Mouse (Mus musculus): ENCODE data around the gene Cep57l1.

The Cep57l1 gene

DNA sequence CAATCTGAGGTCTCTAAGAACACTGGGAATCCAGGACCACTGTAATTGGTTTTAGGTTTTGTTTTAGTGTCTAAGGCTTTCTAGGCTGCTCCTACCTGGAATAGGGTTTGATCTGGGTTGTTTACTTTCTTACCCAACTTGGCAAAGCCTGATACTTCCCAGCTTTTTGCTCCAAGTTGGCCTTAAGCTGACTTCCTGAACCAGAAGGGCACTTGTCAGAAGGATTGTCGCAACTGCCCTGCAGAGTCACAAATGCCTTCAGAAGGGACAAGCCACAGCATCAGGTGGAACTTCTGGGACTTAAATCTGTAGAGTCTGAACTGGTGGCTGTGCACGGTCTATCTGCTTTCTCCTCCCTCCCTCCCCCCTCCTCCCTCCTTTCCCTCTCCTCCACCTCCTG lies 69.5 kb downstream of the Cep57l1 start:
- DNase-seq (ENCODE audit: low read depth, low spot score) = no peak

DNA sequence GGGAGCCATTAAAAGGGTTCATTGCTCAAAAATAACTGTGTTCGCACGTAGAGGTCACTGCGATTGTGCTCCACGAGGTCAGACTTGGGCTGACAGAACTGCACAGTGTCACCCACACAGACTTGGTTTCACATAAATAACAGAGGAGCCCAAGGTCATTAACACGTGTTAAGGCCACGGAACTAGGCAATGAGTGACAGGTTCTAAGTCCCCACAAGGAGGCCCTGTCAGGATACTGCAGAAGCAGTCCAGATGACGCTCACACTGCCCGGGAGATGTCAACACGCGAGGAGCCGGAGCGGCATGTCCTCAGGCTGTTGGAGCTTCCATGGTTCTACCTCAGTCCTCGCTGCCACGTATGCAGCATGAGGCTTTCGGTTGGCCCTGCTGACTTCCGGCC lies 72.4 kb downstream of the Cep57l1 start:
- DNase-seq (ENCODE audit: low read depth, low spot score) = no peak

DNA sequence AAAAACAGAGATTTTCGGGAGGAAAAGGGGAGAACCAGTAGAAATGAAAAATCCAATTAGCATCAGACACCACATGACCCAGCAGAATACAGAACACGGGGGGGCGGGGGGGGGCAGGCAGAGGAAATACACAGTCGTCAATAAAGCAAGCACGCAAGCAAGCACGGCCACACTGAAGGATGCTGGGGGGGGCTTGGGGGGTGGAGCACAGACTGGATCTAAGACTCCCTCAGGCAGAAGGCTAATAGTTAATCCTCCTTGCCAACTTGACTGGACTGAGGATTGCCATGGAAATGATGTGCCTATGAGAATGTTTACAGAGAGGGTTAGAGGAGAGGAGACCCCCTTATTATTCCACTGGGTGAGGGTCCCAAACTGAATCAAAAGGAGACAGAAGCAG lies 74.3 kb downstream of the Cep57l1 start:
- DNase-seq (ENCODE audit: low read depth, low spot score) = no peak

- DNase-seq (ENCODE audit: low read depth, low spot score) = no peak
Measured at GRCm38 (mm10) chr10:41733214-41733613, 76.5 kb downstream of the Cep57l1 start.

DNA sequence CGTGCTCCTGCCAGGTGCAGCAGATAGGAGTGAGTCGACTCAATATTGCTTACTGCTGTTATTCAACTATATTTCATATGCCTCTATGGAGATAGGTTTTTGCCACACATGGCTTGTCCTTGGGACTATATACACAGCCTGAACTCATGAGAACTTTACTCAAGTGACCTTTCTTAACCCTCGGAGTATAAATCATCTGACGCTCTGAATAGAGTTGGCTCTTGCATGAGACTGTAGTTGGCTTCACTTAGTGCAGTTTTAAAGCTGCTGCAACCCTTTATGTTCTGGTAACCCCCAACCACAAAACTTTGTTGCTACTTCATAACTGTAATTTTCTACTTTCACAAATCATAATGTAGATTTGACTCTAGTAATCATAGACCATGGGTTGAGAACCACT lies 77.7 kb downstream of the Cep57l1 start:
- DNase-seq (ENCODE audit: low read depth, low spot score) = no peak

GRCm38 (mm10) chr10:41730746-41731145 lies 78.9 kb downstream of the Cep57l1 start:
- DNase-seq (ENCODE audit: low read depth, low spot score) = no peak

GRCm38 (mm10) chr10:41726215-41726614 lies 83.5 kb downstream of the Cep57l1 start:
- no peak for DNase-seq (ENCODE audit: low read depth, low spot score)

- DNase-seq (ENCODE audit: low read depth, low spot score) = no peak
Measured at GRCm38 (mm10) chr10:41719587-41719986, 90.1 kb downstream of the Cep57l1 start.

DNA sequence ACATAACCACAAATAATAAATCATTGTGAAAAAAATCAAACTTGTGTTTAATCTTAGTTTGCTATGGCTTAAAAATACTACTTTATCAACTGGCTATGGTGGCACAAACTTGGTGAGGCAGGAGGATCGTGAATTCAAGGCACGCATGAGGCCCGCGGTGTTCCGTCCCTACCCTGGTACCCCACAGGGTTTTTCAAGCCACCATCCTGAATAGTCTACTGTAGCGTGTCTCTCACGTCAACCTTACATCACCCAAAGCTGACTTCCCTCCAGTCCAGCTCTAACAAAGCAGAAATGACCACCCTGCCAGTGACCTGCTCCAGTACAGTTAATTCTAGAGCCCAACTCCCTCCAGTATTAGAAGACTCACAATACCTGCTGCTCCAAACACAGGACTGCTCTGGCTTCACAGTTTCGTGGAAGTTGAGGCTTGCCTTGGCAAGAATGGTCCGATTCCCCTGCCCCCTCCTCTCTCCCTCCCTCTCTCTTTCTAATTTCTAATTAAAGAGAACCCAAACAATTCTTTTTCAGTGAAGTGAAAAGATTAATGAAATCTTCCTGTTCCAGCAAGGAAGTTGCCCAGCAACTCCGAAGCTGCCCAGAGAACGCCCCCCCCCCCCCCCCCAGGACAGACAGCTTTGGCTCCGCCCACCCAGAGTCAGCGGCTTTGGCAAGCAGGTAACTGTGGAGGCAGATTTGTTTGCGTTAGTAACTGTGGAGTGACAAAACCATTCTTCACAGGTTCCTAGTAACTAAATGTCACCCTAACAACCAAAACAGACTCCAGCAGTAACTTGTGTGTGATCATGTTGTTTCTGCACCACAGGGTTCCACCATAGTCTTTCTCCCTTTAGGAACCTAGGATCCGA lies 93.4 kb downstream of the Cep57l1 start, which contains the start of gene Ccdc162:
TSS of gene Ccdc162 (minus strand) at position 606 of the 869 bp plus-strand sequence.
- no peak for DNase-seq (ENCODE audit: low read depth, low spot score)

- no peak for DNase-seq (ENCODE audit: low read depth, low spot score)
Measured at GRCm38 (mm10) chr10:41715557-41715956, 94.1 kb downstream of the Cep57l1 start.

GRCm38 (mm10) chr10:41711467-41711866 lies 98.2 kb downstream of the Cep57l1 start:
- DNase-seq (ENCODE audit: low read depth, low spot score) = no peak

GRCm38 (mm10) chr10:41710773-41711172 lies 98.9 kb downstream of the Cep57l1 start:
- no peak for DNase-seq (ENCODE audit: low read depth, low spot score)

DNA sequence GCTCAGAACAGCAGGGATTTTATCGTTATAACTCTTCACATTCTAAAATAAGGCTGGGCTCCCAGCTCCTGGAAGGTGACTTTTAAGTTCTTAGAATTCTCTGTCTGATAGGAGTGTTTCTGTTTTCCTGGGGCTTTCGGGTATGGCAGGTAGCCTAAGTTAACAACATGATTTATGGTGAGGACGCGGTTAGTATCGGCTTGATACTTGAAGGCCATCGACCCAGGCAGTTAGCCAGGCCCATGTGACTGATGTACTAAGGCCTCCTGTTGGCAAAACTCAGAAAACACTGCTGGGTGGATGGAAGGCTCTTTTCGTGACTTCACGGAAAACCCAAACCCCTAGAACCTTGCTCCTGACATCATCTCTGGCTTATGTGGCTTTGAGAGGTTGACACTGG lies 100.3 kb downstream of the Cep57l1 start:
- DNase-seq (ENCODE audit: low read depth, low spot score) = no peak

- DNase-seq (ENCODE audit: low read depth, low spot score) = no peak
Measured at GRCm38 (mm10) chr10:41699669-41700068, 110.0 kb downstream of the Cep57l1 start.

- no peak for DNase-seq (ENCODE audit: low read depth, low spot score)
Measured at GRCm38 (mm10) chr10:41697040-41697439, 112.6 kb downstream of the Cep57l1 start.

DNA sequence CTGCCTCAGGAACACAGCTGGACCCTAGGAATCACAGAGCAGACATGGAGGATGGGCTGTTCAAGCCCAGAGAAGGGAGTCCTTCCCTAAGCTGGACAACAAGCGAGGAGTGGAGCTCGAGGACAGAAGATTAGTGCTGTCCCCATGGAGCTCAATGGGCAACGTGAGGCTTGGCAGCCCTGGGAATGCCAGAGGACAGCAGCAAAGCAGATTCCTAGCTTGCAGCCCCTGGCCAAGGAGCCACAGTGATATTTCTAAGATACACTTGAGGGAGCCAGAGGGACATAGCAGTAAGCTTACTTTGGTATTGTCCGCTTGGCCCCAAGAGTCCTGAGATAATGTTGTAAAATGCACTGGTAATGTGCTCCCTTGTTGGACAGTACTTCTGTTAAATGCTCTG lies 118.7 kb downstream of the Cep57l1 start:
- DNase-seq (ENCODE audit: low read depth, low spot score) = no peak

DNA sequence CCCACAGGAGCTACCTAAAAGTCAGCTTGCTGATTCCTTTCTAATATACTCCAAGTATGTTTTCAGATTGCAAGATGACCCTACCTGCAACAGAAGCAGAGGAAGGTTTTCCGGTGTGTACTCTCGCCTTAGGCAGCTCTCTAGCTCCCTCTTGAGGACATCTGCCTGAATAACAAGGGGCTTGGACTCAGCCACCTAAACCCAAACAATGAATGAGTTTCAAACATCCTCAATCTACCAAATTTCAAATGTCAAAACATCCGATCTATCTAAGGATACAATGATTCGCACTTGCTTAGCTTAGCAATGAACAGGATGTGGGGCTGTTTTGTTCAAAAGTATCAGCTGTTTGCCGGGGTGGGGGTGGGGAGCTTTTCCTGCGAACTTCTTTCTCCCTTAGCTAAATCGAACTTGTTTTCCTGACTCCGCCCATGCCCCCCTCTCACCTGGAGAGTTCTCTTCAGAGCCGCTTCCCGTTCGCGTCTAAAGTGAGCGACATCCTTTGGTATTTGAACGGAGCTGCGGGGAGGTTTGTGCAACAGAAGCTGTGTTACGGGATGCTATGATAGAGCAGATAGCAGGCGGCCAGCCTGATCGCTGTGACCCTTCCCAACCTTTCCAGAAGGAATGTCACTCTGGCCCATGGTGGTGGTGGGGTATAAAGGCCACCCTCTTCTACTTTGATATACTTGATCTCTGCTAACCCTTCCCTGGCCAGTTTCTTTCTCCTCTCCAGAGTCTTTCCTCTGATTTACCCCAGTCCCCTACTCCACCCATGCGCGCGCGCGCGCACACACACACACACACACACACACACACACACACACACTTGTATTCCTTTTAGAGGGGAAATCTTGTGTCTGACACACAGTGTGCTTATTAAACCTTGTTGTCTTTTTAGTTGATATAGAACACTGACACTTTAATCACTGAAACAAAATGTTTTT lies 119.5 kb downstream of the Cep57l1 start:
- peak; percentile 65 for DNase-seq (ENCODE audit: low read depth, low spot score)

DNA sequence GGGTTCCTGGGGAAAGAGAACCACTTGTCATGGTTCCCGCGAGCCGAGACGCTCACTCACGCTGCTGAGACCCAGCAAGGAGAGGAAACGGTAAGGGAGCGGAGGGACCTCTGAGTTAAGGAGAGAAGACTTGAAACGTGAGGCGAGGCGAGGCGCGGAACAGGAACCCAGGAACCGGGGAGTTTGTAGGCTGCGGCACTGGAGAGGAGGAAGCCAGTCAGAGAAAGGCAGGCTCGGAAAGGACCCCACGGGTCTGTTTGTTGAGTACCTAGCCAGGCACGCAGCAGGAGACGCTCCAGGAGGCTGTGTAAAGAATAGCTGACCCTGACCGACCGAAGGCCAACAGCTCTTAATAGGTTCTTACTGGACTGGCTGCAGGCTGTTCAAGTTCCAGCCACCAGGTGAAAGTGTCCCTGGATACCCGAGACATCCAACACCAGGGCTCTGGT lies 125.1 kb downstream of the Cep57l1 start:
- no peak for DNase-seq (ENCODE audit: low read depth, low spot score)

DNA sequence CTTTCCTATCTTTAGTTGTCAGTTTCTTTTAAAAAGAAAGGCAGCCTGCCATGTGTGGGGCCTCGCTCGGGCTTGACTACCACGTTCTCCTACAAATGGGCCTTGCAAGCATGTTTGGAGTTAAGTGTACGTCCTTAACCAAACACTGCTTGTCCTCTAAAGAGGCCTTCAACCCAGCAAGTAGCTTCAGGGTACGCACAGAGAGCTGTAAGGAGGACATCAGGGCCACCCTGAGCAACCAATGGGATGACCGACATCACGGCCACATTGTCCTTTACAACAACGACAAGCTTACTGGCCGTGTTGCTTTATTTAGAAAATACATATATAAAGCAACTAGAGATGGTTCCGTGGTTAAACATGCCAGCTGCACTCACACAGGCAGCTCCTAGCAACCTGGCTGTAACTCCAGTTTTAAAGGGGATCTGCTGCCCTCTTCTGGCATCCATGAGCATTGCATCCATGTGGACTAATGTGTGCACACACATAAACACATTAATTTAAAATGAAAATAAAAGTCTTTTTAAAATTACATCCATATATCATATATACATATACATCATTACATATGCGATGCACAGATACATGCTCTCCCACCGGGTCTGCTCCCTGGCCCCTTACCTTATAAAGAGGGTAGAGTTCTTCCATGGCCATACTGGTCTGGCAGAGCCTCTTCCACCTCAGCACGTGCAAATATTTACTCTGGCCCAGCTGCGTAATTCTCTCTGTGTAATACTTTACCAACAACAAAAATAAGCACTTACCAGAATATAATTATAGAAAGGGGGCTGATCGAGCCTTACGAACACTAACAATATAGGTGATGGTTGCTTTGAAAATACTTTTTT lies 126.9 kb downstream of the Cep57l1 start:
- DNase-seq (ENCODE audit: low read depth, low spot score) = peak; percentile 77

DNA sequence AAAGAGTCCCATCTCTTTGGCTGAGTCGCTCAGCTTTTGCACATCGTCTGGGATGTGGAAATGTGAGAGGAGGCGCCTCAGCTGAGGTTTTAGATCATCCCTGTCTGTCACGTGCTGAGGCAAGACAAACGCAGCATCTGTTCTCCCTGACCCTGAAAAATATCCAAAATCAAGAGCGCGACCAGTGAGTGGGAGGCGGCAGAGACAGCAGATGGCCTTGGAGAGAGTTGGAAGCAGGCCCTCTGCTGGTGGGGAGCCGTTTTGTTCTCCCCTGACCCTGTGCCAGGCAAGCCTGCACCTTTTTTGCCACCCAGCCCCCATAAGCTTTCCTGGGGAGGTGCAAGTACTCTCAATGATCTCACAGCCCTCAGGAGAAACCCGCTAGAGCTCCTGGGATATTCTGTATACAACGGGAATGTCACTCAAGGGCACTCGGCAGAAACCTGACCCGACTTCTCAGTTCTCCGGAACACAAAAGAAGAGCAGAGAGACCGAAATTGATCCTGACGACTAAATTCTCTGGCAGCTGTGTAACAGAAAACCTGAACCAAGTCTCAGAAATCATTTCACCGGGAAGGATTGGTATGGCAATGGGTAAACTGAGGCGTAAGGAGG lies 130.8 kb downstream of the Cep57l1 start:
- DNase-seq (ENCODE audit: low read depth, low spot score) = peak; percentile 66

DNA sequence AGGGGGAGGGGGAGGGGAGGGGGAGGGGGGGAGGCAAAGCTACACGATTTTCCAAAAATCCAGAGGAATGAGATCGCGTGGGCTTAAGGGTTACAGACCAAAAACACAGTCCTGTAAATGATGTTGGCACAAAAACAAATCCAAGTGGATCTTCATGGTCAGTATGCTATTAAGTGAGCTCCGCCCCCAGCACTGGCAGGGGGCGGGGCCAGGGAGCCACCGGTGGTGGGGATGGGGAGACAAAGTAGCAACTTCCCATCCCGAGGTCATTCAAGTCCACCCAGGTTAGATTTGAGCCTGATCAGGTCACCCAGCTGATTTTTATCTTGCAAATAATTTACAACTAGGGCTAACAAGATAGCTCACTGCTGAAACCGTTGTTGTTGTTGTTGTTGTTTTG lies 132.3 kb downstream of the Cep57l1 start:
- DNase-seq (ENCODE audit: low read depth, low spot score) = no peak
